In genomic region chr8:109764031-109764430, GRCm38 (mm10) we compare ENCODE assay signal across 27 mouse cellular contexts. TPM values are rescaled to one million over a fixed set of nuclear protein-coding genes. Genes with fewer than 3 reads are reported as not detected.
A peak's percentile ranks its signal among the peaks of the same experiment; 100 is the strongest.
DNase-seq lines count a peak whose midpoint lies in the region; ATAC-seq and TF ChIP-seq lines count a peak whose summit lies in the region.
"Had no signal": no experiment of that assay in that cellular context is flagged by ENCODE, and none has a peak within 500 bp of the region (broad histone marks: within the 10 kb centered on the region; RNA-seq: fewer than 3 reads in every experiment).

No protein-coding gene starts in this region.

- WGBS in intestine, embryonic 14.5 days: 80% methylated on average over 6 of the region's 6 CpGs
- 87% methylated on average over 6 of the region's 6 CpGs for WGBS in intestine, postnatal 0 days

- H3K9me3 ChIP-seq in intestine, embryonic 14.5 days (ENCODE audit: control insufficient read depth, low read length): peaks cover 10% of the 10 kb centered on the region
- H3K9me3 ChIP-seq in intestine, postnatal 0 days (ENCODE audit: control insufficient read depth): 0 out of 2 replicates have a peak, but pooled peaks cover 8% of the 10 kb centered on the region
- H3K9me3 ChIP-seq: embryonic facial prominence, embryonic 15.5 days had no signal

- H3K36me3 ChIP-seq in intestine, embryonic 14.5 days (ENCODE audit: control insufficient read depth, insufficient read depth, low read length): no peaks in the 10 kb centered on the region
- no peaks in the 10 kb centered on the region for H3K36me3 ChIP-seq in intestine, postnatal 0 days (ENCODE audit: control insufficient read depth, insufficient read depth)
- H3K36me3 ChIP-seq: embryonic facial prominence, embryonic 13.5 days; embryonic facial prominence, embryonic 15.5 days; forebrain, embryonic 10.5 days; forebrain, embryonic 12.5 days; G1E had no signal

- peak; percentile 27 for DNase-seq in intestine, embryonic 14.5 days (ENCODE audit: low spot score)
- DNase-seq in 3134 (ENCODE audit: extremely low read depth, insufficient read length, low spot score) (peak; percentile 58), NIH3T3 (ENCODE audit: low read depth) (peak; percentile 68)
- DNase-seq in urinary bladder, postnatal 25 days (ENCODE audit: low spot score): no peak
- DNase-seq in embryo, embryonic 10.5 days (ENCODE audit: low spot score): no peak
- DNase-seq: adrenal gland, adult 8-10 months; adrenal gland, postnatal 14 days; adrenal gland, postnatal 36 days; B cell, adult 2 months; cerebellum, adult 11-12 months; cerebellum, adult 2 months; cerebellum, adult 9-10 months; cerebellum, postnatal 10 days; cerebellum, postnatal 25 days; embryo, embryonic 11 days had no signal

- no peak overlapping the region for H3K4me3 ChIP-seq in intestine, embryonic 14.5 days (ENCODE audit: low read depth, low read length)
- H3K4me3 ChIP-seq in intestine, postnatal 0 days (ENCODE audit: low read depth, low read length): no peak overlapping the region
- H3K4me3 ChIP-seq: embryonic facial prominence, embryonic 13.5 days; embryonic facial prominence, embryonic 15.5 days; erythroblast, embryonic 14.5 days; forebrain, embryonic 10.5 days; forebrain, embryonic 12.5 days had no signal

- H3K4me2 ChIP-seq in intestine, embryonic 14.5 days (ENCODE audit: low read length): no peak overlapping the region
- H3K4me2 ChIP-seq in intestine, postnatal 0 days (replicated peaks; ENCODE audit: low read depth): no peak overlapping the region
- H3K4me2 ChIP-seq: embryonic facial prominence, embryonic 13.5 days; embryonic facial prominence, embryonic 15.5 days; forebrain, embryonic 12.5 days had no signal

- H3K27ac ChIP-seq in intestine, embryonic 14.5 days (ENCODE audit: low read depth): no peak overlapping the region
- no peak overlapping the region for H3K27ac ChIP-seq in intestine, postnatal 0 days (ENCODE audit: low read depth, low read length)
- H3K27ac ChIP-seq: embryonic facial prominence, embryonic 13.5 days; embryonic facial prominence, embryonic 15.5 days; forebrain, embryonic 10.5 days; forebrain, embryonic 12.5 days had no signal

- no peak for TF ChIP-seq CTCF in intestine, postnatal 0 days (IDR thresholded peaks at IDR 0.05; ENCODE audit: low read depth)

- H3K27me3 ChIP-seq in intestine, embryonic 14.5 days (replicated peaks; ENCODE audit: control insufficient read depth, insufficient read depth, low read length): no peaks in the 10 kb centered on the region
- no peaks in the 10 kb centered on the region for H3K27me3 ChIP-seq in intestine, postnatal 0 days (replicated peaks; ENCODE audit: control insufficient read depth, insufficient read depth, low read length)
- H3K27me3 ChIP-seq: CH12.LX; embryonic facial prominence, embryonic 13.5 days; embryonic facial prominence, embryonic 15.5 days; forebrain, embryonic 12.5 days had no signal

- no peak overlapping the region for H3K9ac ChIP-seq in intestine, embryonic 14.5 days (ENCODE audit: low read length)
- no peak overlapping the region for H3K9ac ChIP-seq in intestine, postnatal 0 days (ENCODE audit: low read depth, low read length)
- H3K9ac ChIP-seq: embryonic facial prominence, embryonic 13.5 days; embryonic facial prominence, embryonic 15.5 days; forebrain, embryonic 12.5 days had no signal

- no peaks in the 10 kb centered on the region for H3K4me1 ChIP-seq in intestine, embryonic 14.5 days (replicated peaks; ENCODE audit: control insufficient read depth, insufficient read depth, low read length)
- no peaks in the 10 kb centered on the region for H3K4me1 ChIP-seq in intestine, postnatal 0 days (replicated peaks; ENCODE audit: control insufficient read depth, insufficient read depth, low read length)
- H3K4me1 ChIP-seq: embryonic facial prominence, embryonic 13.5 days; embryonic facial prominence, embryonic 15.5 days; forebrain, embryonic 10.5 days; forebrain, embryonic 12.5 days had no signal

- no peak for ATAC-seq in intestine, embryonic 14.5 days (replicated peaks; ENCODE audit: low FRiP score, low TSS enrichment, low read depth)
- no peak for ATAC-seq in intestine, postnatal 0 days
- ATAC-seq: activated CD4-positive, CD25-positive, alpha-beta regulatory T cell, adult 4 months; CD4-positive, CD25-positive, alpha-beta regulatory T cell, adult 4 months; forebrain, embryonic 14.5 days; forebrain, embryonic 16.5 days had no signal

RNA-seq across cellular contexts. Expression of gene Ap1g1, which starts 14.3 kb away (rescaled TPM):
- polyA plus RNA-seq in intestine, embryonic 14.5 days (2014; fragmentation: Nextera tagmentation; extraction: Ambion mirVana): 34.5 and 37.6 TPM in 2 replicates
- polyA plus RNA-seq in intestine, postnatal 0 days (2015; fragmentation: Nextera tagmentation; extraction: Ambion mirVana): 27.1 and 28.2 TPM in 2 replicates

RNA-seq across cellular contexts. Expression of gene Atxn1l, which starts 26.5 kb away (rescaled TPM):
- 6.1 and 7.1 TPM in 2 replicates for polyA plus RNA-seq in intestine, embryonic 14.5 days (2014; fragmentation: Nextera tagmentation; extraction: Ambion mirVana)
- 2.4 and 2.6 TPM in 2 replicates for polyA plus RNA-seq in intestine, postnatal 0 days (2015; fragmentation: Nextera tagmentation; extraction: Ambion mirVana)

RNA-seq across cellular contexts. Expression of gene Zfp821, which starts 58.7 kb away (rescaled TPM):
- 26.3 and 27.7 TPM in 2 replicates for polyA plus RNA-seq in intestine, embryonic 14.5 days (2014; fragmentation: Nextera tagmentation; extraction: Ambion mirVana)
- polyA plus RNA-seq in intestine, postnatal 0 days (2015; fragmentation: Nextera tagmentation; extraction: Ambion mirVana): 6.4 and 6.6 TPM in 2 replicates

Comparison
In these comparisons a context has a peak if more than half of its experiments do, and no peak if none do; other contexts are left out.
1. DNase-seq: peak in intestine, embryonic 14.5 days (single experiment), 3134 (single experiment) and NIH3T3 (single experiment); none in urinary bladder, postnatal 25 days (single experiment) and embryo, embryonic 10.5 days (single experiment).